Mouse (Mus musculus): Measurements from ENCODE around the gene Fam222b.

Gene Fam222b

GRCm38 (mm10) chr11:78164924-78165760 is 70.7 kb downstream of the Fam222b start, which contains the start of gene Traf4:
TSS of gene Traf4 (minus strand) at chr11:78165589.
- DNase-seq (ENCODE audit: low spot score in 2 of 2) = peak; percentile 56 to 68

- no peak for DNase-seq (ENCODE audit: low spot score in 2 of 2)
These were observed 71.3 kb downstream of the Fam222b start for GRCm38 (mm10) chr11:78165761-78166109.

GRCm38 (mm10) chr11:78166161-78166560 is 71.7 kb downstream of the Fam222b start:
- no peak for DNase-seq (ENCODE audit: low spot score in 2 of 2)

- DNase-seq (ENCODE audit: low spot score in 2 of 2) = no peak
These were observed 72.2 kb downstream of the Fam222b start for GRCm38 (mm10) chr11:78166640-78167039.

GRCm38 (mm10) chr11:78167257-78167959 is 72.9 kb downstream of the Fam222b start:
- no peak for DNase-seq (ENCODE audit: low spot score in 2 of 2)

GRCm38 (mm10) chr11:78168541-78169468 is 74.3 kb downstream of the Fam222b start:
- DNase-seq (ENCODE audit: low spot score in 2 of 2) = no peak

GRCm38 (mm10) chr11:78170306-78170705 is 75.8 kb downstream of the Fam222b start:
- DNase-seq (ENCODE audit: low spot score in 2 of 2) = no peak

- DNase-seq (ENCODE audit: low spot score in 2 of 2) = no peak
These were observed 76.9 kb downstream of the Fam222b start for GRCm38 (mm10) chr11:78171328-78171727.

GRCm38 (mm10) chr11:78172034-78172747 is 77.7 kb downstream of the Fam222b start:
- DNase-seq (ENCODE audit: low spot score in 2 of 2) = no peak

GRCm38 (mm10) chr11:78172748-78173383 is 78.4 kb downstream of the Fam222b start:
- no peak for DNase-seq (ENCODE audit: low spot score in 2 of 2)

GRCm38 (mm10) chr11:78174506-78174905 is 80.0 kb downstream of the Fam222b start:
- no peak for DNase-seq (ENCODE audit: low spot score in 2 of 2)

GRCm38 (mm10) chr11:78175771-78176401 is 81.4 kb downstream of the Fam222b start:
- no peak for DNase-seq (ENCODE audit: low spot score in 2 of 2)

- peak; percentile 80 to 89 for DNase-seq (ENCODE audit: low spot score in 2 of 2)
These were observed 82.0 kb downstream of the Fam222b start, which contains the start of the genes Nek8 and Tlcd1 for GRCm38 (mm10) chr11:78176402-78176862. TSS of gene Nek8 (minus strand) at chr11:78176675. TSS of gene Tlcd1 (plus strand) at chr11:78176711.

- no peak for DNase-seq (ENCODE audit: low spot score in 2 of 2)
These were observed 82.5 kb downstream of the Fam222b start for GRCm38 (mm10) chr11:78176905-78177331.

- DNase-seq (ENCODE audit: low spot score in 2 of 2) = no peak
These were observed 83.0 kb downstream of the Fam222b start for GRCm38 (mm10) chr11:78177437-78177836.

- DNase-seq (ENCODE audit: low spot score in 2 of 2) = peak; percentile 95 to 96
These were observed 83.7 kb downstream of the Fam222b start for GRCm38 (mm10) chr11:78177903-78178858.

- DNase-seq (ENCODE audit: low spot score in 2 of 2) = peak in 1 of 2 experiments; percentile 58
These were observed 84.5 kb downstream of the Fam222b start for GRCm38 (mm10) chr11:78178859-78179437.

GRCm38 (mm10) chr11:78179438-78179999 is 85.1 kb downstream of the Fam222b start:
- DNase-seq (ENCODE audit: low spot score in 2 of 2) = no peak

Data from right cerebral cortex, adult 2 months (tissue).